Mouse (Mus musculus): ENCODE measurements around the gene Plcb3.

Gene Plcb3

GRCm38 (mm10) chr19:6990712-6991111, 14.4 kb upstream of the Plcb3 start:
- no peak for DNase-seq (ENCODE audit: low read depth)

- no peak for DNase-seq (ENCODE audit: low read depth)
Measured at GRCm38 (mm10) chr19:6989251-6989650, 13.0 kb upstream of the Plcb3 start.

- no peak for DNase-seq (ENCODE audit: low read depth)
Measured at GRCm38 (mm10) chr19:6987904-6988285, 11.6 kb upstream of the Plcb3 start.

GRCm38 (mm10) chr19:6987061-6987903, 11.0 kb upstream of the Plcb3 start, which contains the start of gene Vegfb:
Gene Vegfb (minus strand): TSS chr19:6987651.
- peak; percentile 61 for DNase-seq (ENCODE audit: low read depth)

GRCm38 (mm10) chr19:6985951-6986708, 9.9 kb upstream of the Plcb3 start:
- DNase-seq (ENCODE audit: low read depth): no peak

- DNase-seq (ENCODE audit: low read depth): no peak
Measured at GRCm38 (mm10) chr19:6985300-6985699, 9.0 kb upstream of the Plcb3 start.

GRCm38 (mm10) chr19:6983621-6984020, 7.4 kb upstream of the Plcb3 start:
- no peak for DNase-seq (ENCODE audit: low read depth)

GRCm38 (mm10) chr19:6981465-6981864, 5.2 kb upstream of the Plcb3 start:
- no peak for DNase-seq (ENCODE audit: low read depth)

- peak; percentile 99 for DNase-seq (ENCODE audit: low read depth)
Measured at GRCm38 (mm10) chr19:6980381-6981093, 4.3 kb upstream of the Plcb3 start, which contains the start of gene Fkbp2. Gene Fkbp2 (minus strand): TSS chr19:6980501.

GRCm38 (mm10) chr19:6979486-6980380, 3.5 kb upstream of the Plcb3 start:
- DNase-seq (ENCODE audit: low read depth): peak; percentile 100

- peak; percentile 55 for DNase-seq (ENCODE audit: low read depth)
Measured at GRCm38 (mm10) chr19:6979001-6979479, 2.8 kb upstream of the Plcb3 start.

GRCm38 (mm10) chr19:6978639-6978974, 2.3 kb upstream of the Plcb3 start:
- no peak for DNase-seq (ENCODE audit: low read depth)

- DNase-seq (ENCODE audit: low read depth): no peak
Measured at GRCm38 (mm10) chr19:6977759-6978638, 1.7 kb upstream of the Plcb3 start.

- DNase-seq (ENCODE audit: low read depth): peak; percentile 95
Measured at GRCm38 (mm10) chr19:6974211-6975205, 1.8 kb downstream of the Plcb3 start, which contains the start of gene Ppp1r14b. Gene Ppp1r14b (plus strand): TSS chr19:6974968.

- peak; percentile 74 for DNase-seq (ENCODE audit: low read depth)
Measured at GRCm38 (mm10) chr19:6973581-6974190, 2.6 kb downstream of the Plcb3 start.

- no peak for DNase-seq (ENCODE audit: low read depth)
Measured at GRCm38 (mm10) chr19:6972247-6972917, 3.9 kb downstream of the Plcb3 start.

GRCm38 (mm10) chr19:6971644-6972043, 4.6 kb downstream of the Plcb3 start:
- peak; percentile 35 for DNase-seq (ENCODE audit: low read depth)
